Mouse (Mus musculus) lung, embryonic 14.5 days (tissue): ENCODE data around the gene Btbd16. TPM values are rescaled to one million over a fixed set of nuclear protein-coding genes. Genes with fewer than 3 reads are reported as not detected.
A peak's percentile ranks its signal among the peaks of the same experiment; 100 is the strongest.

ENCODE experiments used
- ATAC-seq: fragments of 200-750 bp; cut with Nextera tagmentation; 2 replicates; pipeline ENCODE4 v1.8.0; 2017; ENCODE audit warnings: mild to moderate bottlenecking, moderate TSS enrichment, moderate library complexity; ENCODE audit not compliant: insufficient read depth
- DNase-seq: peaks from one replicate; pipeline ENCODE4 v3.0.0-alpha.2; 2015
- H3K27ac ChIP-seq: fragments of 300-500 bp; sonication (generic); 2 replicates; pipeline ENCODE4 v1.5.1; 2014; ENCODE audit warnings: low read depth, mild to moderate bottlenecking, moderate library complexity
- H3K27me3 ChIP-seq: fragments of 300-500 bp; sonication (generic); 2 replicates; pipeline ENCODE4 v1.6.1; 2014; ENCODE audit warnings: low read length, control low read depth; ENCODE audit not compliant: insufficient read depth
- H3K36me3 ChIP-seq: fragments of 300-500 bp; sonication (generic); 2 replicates; pipeline ENCODE4 v1.6.1; 2014; ENCODE audit warnings: control low read depth; ENCODE audit not compliant: insufficient read depth
- H3K4me1 ChIP-seq: fragments of 300-500 bp; sonication (generic); 2 replicates; pipeline ENCODE4 v1.6.1; 2014; ENCODE audit warnings: antibody characterized with exemption, control low read depth; ENCODE audit not compliant: insufficient read depth
- H3K4me2 ChIP-seq: fragments of 300-500 bp; sonication (generic); 2 replicates; pipeline ENCODE4 v1.6.1; 2014; ENCODE audit warnings: mild to moderate bottlenecking
- H3K4me3 ChIP-seq: fragments of 300-500 bp; sonication (generic); 2 replicates; pipeline ENCODE4 v1.5.1; 2014; ENCODE audit warnings: low read depth, low read length
- H3K9ac ChIP-seq: fragments of 300-500 bp; sonication (generic); 2 replicates; pipeline ENCODE4 v1.6.1; 2014
- H3K9me3 ChIP-seq: fragments of 300-500 bp; sonication (generic); 2 replicates; pipeline ENCODE4 v1.6.1; 2016; ENCODE audit warnings: low read depth, low read length, control low read depth
- CTCF ChIP-seq: IDR thresholded peaks from 2 replicates; pipeline ENCODE4 v1.5.1; 2016; ENCODE audit warnings: antibody characterized with exemption, low read depth
- WGBS: fragments of 180-500 bp; shearing (Covaris S2); extraction: QIAGEN DNeasy Blood & Tissue Kit; methylation state at CpG from one replicate; pipeline ENCODE4 v1.1.7; 2014; 5-methylcytosine and 5-hydroxymethylcytosine counted together
- polyA plus RNA-seq: library from polyadenylated mRNA; unstranded; fragments of >200 nt; fragmentation: Nextera tagmentation; extraction: Ambion mirVana; gene quantifications from 2 replicates; pipeline ENCODE4 v1.2.1, GENCODE M21; 2014

Btbd16 gene
- polyA plus RNA-seq, 1 experiment from 2014 or later, result not detected

DNA sequence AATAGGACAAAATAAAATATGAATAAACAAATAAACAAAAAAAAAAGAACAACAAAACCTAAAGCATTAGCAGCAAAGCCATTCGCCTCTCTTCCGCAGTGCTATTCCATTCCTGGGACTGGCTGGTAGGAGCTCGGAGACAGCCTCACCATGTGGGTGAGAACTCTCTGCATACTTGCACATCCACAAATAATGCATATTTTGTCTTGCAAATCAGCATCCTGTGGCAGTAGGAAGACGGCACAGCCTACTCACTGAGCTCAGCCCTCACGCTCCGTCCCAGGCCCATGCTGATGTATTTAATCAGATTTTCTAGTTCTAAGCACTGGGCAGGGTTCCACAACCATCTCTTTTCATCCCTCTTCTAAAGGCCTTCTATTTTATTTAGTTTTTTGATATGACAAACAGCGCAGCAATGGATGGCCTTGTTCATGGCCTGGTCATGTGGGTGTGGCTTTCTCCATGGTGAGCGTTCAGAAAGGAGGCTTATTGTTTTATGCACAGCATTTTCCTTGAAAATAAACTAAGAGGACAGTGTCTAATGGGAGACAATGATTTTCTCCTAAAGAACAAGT is 29.5 kb downstream of the Btbd16 start:
- H3K27me3 ChIP-seq, result no peaks in the 10 kb centered on the region
- WGBS, result 80% methylated on average over 8 of the region's 8 CpGs
- no peaks in the 10 kb centered on the region for H3K4me1 ChIP-seq
- no peak overlapping the region for H3K27ac ChIP-seq
- no peak for TF ChIP-seq CTCF
- H3K9me3 ChIP-seq, result no peaks in the 10 kb centered on the region
- DNase-seq (no peak), ATAC-seq (no peak)
- no peaks in the 10 kb centered on the region for H3K36me3 ChIP-seq
- no peak overlapping the region for H3K4me3 ChIP-seq
- H3K4me2 ChIP-seq, result no peak overlapping the region
- H3K9ac ChIP-seq, result no peak overlapping the region

DNA sequence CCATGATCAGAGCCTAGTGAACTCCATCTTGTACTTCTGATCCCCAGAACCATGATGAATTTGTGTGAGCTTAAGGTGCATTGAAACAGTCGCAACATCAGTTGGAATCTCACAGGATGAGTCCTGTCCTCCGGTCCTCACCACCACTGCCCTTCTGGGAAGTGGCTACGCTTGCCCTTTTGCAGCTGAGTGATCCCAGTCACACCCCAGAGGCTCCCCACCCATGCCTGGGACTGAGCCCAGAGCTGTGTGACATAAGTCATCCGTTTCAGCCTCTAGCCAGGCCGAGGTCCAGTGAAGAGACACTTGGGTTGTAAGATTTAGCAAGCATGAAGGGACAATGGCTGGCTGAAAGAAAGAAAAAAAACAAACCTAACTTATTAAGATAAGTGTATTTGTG is 31.1 kb downstream of the Btbd16 start:
- Histone ChIP-seq H3K4me3 (no peak overlapping the region), H3K9ac (no peak overlapping the region), H3K36me3 (no peaks in the 10 kb centered on the region), H3K27me3 (no peaks in the 10 kb centered on the region), H3K4me1 (no peaks in the 10 kb centered on the region), H3K4me2 (no peak overlapping the region), H3K9me3 (no peaks in the 10 kb centered on the region), H3K27ac (no peak overlapping the region)
- WGBS, result 71% methylated on average over 5 of the region's 5 CpGs
- DNase-seq (no peak), ATAC-seq (no peak)
- no peak for TF ChIP-seq CTCF

DNA sequence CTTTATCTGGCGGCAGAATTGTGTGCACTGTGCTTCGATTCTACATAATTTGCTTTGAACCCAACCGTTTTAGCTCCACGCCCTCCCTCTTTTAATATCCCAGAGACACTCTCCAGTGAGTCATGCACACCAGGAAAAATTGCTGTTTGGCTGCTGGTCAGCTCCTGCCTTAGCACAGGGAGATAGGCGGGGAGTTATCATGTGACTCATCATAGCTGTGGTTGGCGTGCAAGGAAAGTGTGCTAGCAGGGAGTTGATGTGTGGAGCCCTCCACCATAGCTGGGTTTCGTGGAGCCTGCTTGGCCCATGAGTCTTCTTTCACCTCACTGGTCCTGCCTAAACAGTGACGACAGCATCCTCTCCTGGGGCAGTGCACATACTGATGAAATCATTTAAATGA is 33.9 kb downstream of the Btbd16 start:
- WGBS, result 54% methylated on average over 8 of the region's 8 CpGs

DNA sequence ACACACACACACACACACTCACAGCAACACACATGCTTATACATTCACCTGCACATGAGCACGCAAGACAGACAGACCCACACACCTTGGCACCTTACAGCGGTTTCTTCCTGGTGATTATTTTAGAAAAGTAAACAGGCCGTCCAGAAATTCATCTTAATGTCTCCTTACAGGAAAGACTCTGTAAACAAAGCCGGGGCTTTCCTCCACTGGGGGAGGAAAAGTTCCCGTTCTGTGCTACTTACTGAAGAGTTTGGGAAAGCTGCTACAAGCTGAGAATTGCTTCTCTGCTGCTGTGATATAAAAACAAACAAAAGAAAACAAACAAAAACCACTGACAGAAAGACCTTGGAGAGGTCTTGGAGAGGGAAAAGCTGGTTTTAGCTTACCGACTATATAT is 34.8 kb downstream of the Btbd16 start:
- Histone ChIP-seq H3K4me2 (no peak overlapping the region), H3K27ac (no peak overlapping the region), H3K9ac (no peak overlapping the region), H3K27me3 (no peaks in the 10 kb centered on the region), H3K4me3 (no peak overlapping the region), H3K4me1 (no peaks in the 10 kb centered on the region), H3K9me3 (no peaks in the 10 kb centered on the region), H3K36me3 (no peaks in the 10 kb centered on the region)
- WGBS, result 6% methylated on average over 6 of the region's 6 CpGs
- ATAC-seq, result 0 out of 2 replicates have a peak, but pooled peaks have one; percentile 35
- peak; percentile 52 for DNase-seq
- no peak for TF ChIP-seq CTCF

More for the DNA sequence above, 33.9 kb downstream of the Btbd16 start:
- ATAC-seq (peak; percentile 49; the same call in 1 of the 2 replicates), DNase-seq (peak; percentile 21)
- no peak overlapping the region for H3K4me2 ChIP-seq
- H3K27me3 ChIP-seq, result no peaks in the 10 kb centered on the region
- no peaks in the 10 kb centered on the region for H3K36me3 ChIP-seq
- no peak for TF ChIP-seq CTCF
- H3K27ac ChIP-seq, result no peak overlapping the region
- H3K9ac ChIP-seq, result no peak overlapping the region
- no peak overlapping the region for H3K4me3 ChIP-seq
- H3K9me3 ChIP-seq, result no peaks in the 10 kb centered on the region
- no peaks in the 10 kb centered on the region for H3K4me1 ChIP-seq

DNA sequence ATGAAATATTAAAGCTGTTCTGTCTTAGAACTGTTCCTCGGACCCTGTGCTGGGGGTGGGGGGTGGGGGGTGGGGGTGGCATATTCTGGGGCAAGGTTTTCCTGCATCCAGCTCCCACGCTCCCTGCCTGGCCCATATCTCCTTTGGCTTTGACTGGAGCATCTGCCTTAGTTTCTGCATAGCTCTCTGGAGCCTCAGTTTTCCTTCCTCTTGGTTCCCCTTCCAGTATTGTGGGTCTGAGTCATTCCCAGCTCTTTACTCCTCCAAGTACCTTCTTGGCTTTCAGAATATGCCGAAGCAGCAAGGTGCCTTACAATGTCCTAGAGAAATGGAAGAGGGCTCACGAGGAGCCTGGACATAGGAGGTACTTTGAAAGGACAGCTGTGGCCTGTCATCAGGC is 36.4 kb downstream of the Btbd16 start:
- Histone ChIP-seq H3K9ac (no peak overlapping the region), H3K4me1 (no peaks in the 10 kb centered on the region), H3K4me3 (no peak overlapping the region), H3K4me2 (no peak overlapping the region), H3K36me3 (no peaks in the 10 kb centered on the region), H3K27ac (no peak overlapping the region), H3K27me3 (no peaks in the 10 kb centered on the region), H3K9me3 (no peaks in the 10 kb centered on the region)
- ATAC-seq, result no peak
- TF ChIP-seq CTCF, result no peak
- 64% methylated on average over 4 of the region's 4 CpGs for WGBS
- DNase-seq, result no peak

DNA sequence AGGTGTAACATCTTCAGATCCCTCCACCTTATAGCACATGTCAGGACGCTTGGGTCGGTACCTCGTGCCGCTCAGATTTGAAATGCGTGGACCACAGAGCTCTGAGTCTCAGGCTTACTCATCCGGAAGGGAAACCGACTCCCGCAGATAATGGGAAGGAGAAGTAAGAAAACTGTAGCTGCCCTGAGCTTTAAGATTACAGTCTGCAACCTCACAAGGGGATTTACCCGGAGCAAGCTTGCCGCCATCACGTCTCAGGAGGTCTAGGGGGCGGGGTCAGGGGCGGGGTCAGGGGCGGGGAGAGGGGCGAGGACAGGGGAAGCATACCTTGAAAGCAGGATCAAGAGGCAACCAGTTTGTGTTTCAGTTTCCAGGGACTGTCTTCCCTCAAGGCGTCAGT is 38.5 kb downstream of the Btbd16 start:
- H3K4me2 ChIP-seq, result peak overlapping the region; percentile 35; the same call in 1 of the 2 replicates
- DNase-seq, result no peak

DNA sequence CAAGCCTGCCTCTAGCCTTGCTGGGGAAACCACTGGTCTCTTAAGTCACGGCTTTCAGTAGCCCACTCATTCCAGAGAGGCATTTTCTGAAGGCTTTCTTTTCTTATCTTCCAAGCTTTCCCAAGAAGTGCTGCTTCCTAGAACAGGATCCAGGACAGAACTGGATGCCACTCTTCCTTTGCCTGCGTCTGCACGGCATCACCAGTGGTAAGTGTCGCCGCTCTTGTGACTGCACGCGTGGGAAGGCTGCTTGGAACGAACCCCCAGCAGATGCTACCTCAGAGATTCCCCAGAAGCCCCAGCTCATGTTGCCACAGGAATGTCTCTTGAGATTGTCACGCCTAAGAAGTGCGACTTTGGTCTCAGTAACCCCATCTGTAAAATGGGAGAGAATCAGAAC is 41.7 kb downstream of the Btbd16 start:
- H3K4me3 ChIP-seq, result no peak overlapping the region
- no peak overlapping the region for H3K9ac ChIP-seq
- H3K4me2 ChIP-seq, result no peak overlapping the region
- no peaks in the 10 kb centered on the region for H3K9me3 ChIP-seq
- no peak for TF ChIP-seq CTCF
- H3K27me3 ChIP-seq, result no peaks in the 10 kb centered on the region
- no peak overlapping the region for H3K27ac ChIP-seq
- H3K4me1 ChIP-seq, result no peaks in the 10 kb centered on the region
- WGBS, result 91% methylated on average over 10 of the region's 10 CpGs
- DNase-seq, result no peak
- H3K36me3 ChIP-seq, result no peaks in the 10 kb centered on the region
- no peak for ATAC-seq

More for the DNA sequence above, 38.5 kb downstream of the Btbd16 start:
- H3K9me3 ChIP-seq, result no peaks in the 10 kb centered on the region
- no peaks in the 10 kb centered on the region for H3K4me1 ChIP-seq
- no peak overlapping the region for H3K27ac ChIP-seq
- no peak for ATAC-seq
- TF ChIP-seq CTCF, result no peak
- 41% methylated on average over 16 of the region's 16 CpGs for WGBS
- no peak overlapping the region for H3K4me3 ChIP-seq
- H3K9ac ChIP-seq, result no peak overlapping the region
- no peaks in the 10 kb centered on the region for H3K27me3 ChIP-seq
- no peaks in the 10 kb centered on the region for H3K36me3 ChIP-seq

DNA sequence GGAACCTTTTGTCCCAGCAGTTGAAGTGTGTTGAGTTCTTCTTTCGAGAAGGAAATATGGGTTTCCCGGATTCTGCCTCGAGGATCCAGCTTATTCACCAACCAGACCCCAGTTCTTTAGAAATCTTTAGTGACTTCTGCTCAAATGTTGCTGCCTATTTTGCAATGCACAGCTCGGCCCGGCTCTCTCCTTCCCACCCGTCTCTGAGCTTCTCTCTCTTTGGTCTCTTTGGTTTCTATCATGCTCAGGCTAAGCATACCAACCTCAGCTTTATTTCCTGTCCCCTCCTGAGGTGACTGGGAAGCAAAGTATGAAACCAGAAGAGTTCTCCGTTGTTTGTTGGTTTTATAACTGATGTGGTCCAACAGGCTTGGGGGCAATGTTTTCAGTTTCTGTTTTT is 42.4 kb downstream of the Btbd16 start:
- 78% methylated on average over 7 of the region's 7 CpGs for WGBS
- Histone ChIP-seq H3K9ac (no peak overlapping the region), H3K4me3 (no peak overlapping the region), H3K36me3 (no peaks in the 10 kb centered on the region), H3K27me3 (no peaks in the 10 kb centered on the region), H3K27ac (no peak overlapping the region), H3K4me1 (no peaks in the 10 kb centered on the region), H3K9me3 (no peaks in the 10 kb centered on the region), H3K4me2 (no peak overlapping the region)
- no peak for TF ChIP-seq CTCF
- no peak for DNase-seq
- no peak for ATAC-seq
